Mouse (Mus musculus) MEL (cell line): ENCODE results near the gene Sp9. TPM values are rescaled to one million over a fixed set of nuclear protein-coding genes. Genes with fewer than 3 reads are reported as not detected.

ENCODE experiments used
- DNase-seq: peaks from one replicate; pipeline ENCODE4 v3.0.0; 2011; ENCODE audit warnings: low read depth, low spot score
- H3K27ac ChIP-seq: 2 replicates; pipeline ENCODE4 v1.5.1; 2012; ENCODE audit warnings: low read depth, mild to moderate bottlenecking, control low read depth, low read length, moderate library complexity; ENCODE audit not compliant: control insufficient read depth
- H3K27me3 ChIP-seq, 2 experiments: fragments of 150-350 bp in 1 of 2; sonication (generic) in 1 of 2; 2 replicates each; pipeline ENCODE4 v1.6.1; 2012; ENCODE audit warnings: low read length in 2 of 2, mild to moderate bottlenecking in 2 of 2, improper control_type of control experiment in 1 of 2, moderate library complexity in 1 of 2; ENCODE audit not compliant: insufficient read depth in 2 of 2, control insufficient read depth in 1 of 2
- H3K36me3 ChIP-seq, 2 experiments: 2 replicates each; pipeline ENCODE4 v1.6.1; 2012 to 2014; ENCODE audit warnings: low read length in 2 of 2, improper control_type of control experiment in 1 of 2, inconsistent platforms in 1 of 2, mild to moderate bottlenecking in 1 of 2; ENCODE audit not compliant: insufficient read depth in 2 of 2, control insufficient read depth in 1 of 2
- H3K4me1 ChIP-seq, 2 experiments: fragments of 150-350 bp in 1 of 2; sonication (generic) in 1 of 2; 2 replicates each; pipeline ENCODE4 v1.6.1; 2012; ENCODE audit warnings: low read length in 2 of 2, improper control_type of control experiment in 1 of 2, mild to moderate bottlenecking in 1 of 2; ENCODE audit not compliant: insufficient read depth in 2 of 2, control insufficient read depth in 1 of 2
- H3K4me3 ChIP-seq, 2 experiments: fragments of 150-350 bp in 1 of 2; sonication (generic) in 1 of 2; 2 replicates each; pipeline ENCODE4 v1.5.1; 2012; ENCODE audit warnings: low read depth in 2 of 2, low read length in 2 of 2, mild to moderate bottlenecking in 2 of 2, moderate library complexity in 2 of 2, control low read depth in 1 of 2, improper control_type of control experiment in 1 of 2; ENCODE audit not compliant: control insufficient read depth in 1 of 2, insufficient read depth in 1 of 2
- H3K79me2 ChIP-seq: 2 replicates; pipeline ENCODE4 v1.6.1; 2012; ENCODE audit warnings: mild to moderate bottlenecking, low read length, moderate library complexity; ENCODE audit not compliant: control insufficient read depth, poor library complexity, insufficient read depth
- H3K9ac ChIP-seq: 2 replicates; pipeline ENCODE4 v1.6.1; 2012; ENCODE audit warnings: low read depth, mild to moderate bottlenecking, control low read depth, low read length, moderate library complexity; ENCODE audit not compliant: control insufficient read depth, poor library complexity, severe bottlenecking
- H3K9me3 ChIP-seq: fragments of 150-350 bp; sonication (generic); replicated peaks from 2 replicates; pipeline ENCODE4 v1.6.1; 2012; ENCODE audit warnings: mild to moderate bottlenecking, low read length, improper control_type of control experiment, moderate library complexity; ENCODE audit not compliant: insufficient read depth
- CHD2 ChIP-seq: IDR thresholded peaks from 2 replicates; pipeline ENCODE4 v1.6.1; 2011; ENCODE audit warnings: low read length, improper control_type of control experiment
- CTCF ChIP-seq, 3 experiments: IDR thresholded peaks in 2 of 3; conservative IDR thresholded peaks in 1 of 3; 2 replicates each; pipeline ENCODE4 v1.5.1; 2011 to 2012; ENCODE audit warnings: low read length in 3 of 3, low read depth in 2 of 3, mild to moderate bottlenecking in 2 of 3, improper control_type of control experiment in 1 of 3, inconsistent platforms in 1 of 3, mixed read lengths in 1 of 3, moderate library complexity in 1 of 3; ENCODE audit not compliant: control insufficient read depth in 1 of 3, insufficient read depth in 1 of 3, poor library complexity in 1 of 3, severe bottlenecking in 1 of 3
- E2F4 ChIP-seq: IDR thresholded peaks from 2 replicates; pipeline ENCODE4 v1.6.1; 2011; ENCODE audit warnings: low read depth, low read length, improper control_type of control experiment, borderline replicate concordance
- EP300 ChIP-seq, 2 experiments: IDR thresholded peaks; 2 replicates each; pipeline ENCODE4 v1.6.1; 2011; ENCODE audit warnings: improper control_type of control experiment in 2 of 2, low read length in 2 of 2, low read depth in 1 of 2, mild to moderate bottlenecking in 1 of 2
- GABPA ChIP-seq: IDR thresholded peaks from 2 replicates; pipeline ENCODE4 v1.6.1; 2012; ENCODE audit warnings: low read depth, mild to moderate bottlenecking, inconsistent platforms, low read length, improper control_type of control experiment, moderate library complexity
- GATA1 ChIP-seq: IDR thresholded peaks from 2 replicates; pipeline ENCODE4 v1.6.1; 2011; ENCODE audit warnings: low read depth, low read length, improper control_type of control experiment
- KAT2A ChIP-seq: conservative IDR thresholded peaks from 2 replicates; pipeline ENCODE4 v1.6.1; 2012; ENCODE audit warnings: low read depth, low read length, improper control_type of control experiment, inconsistent platforms
- MAZ ChIP-seq: IDR thresholded peaks from 2 replicates; pipeline ENCODE4 v1.6.1; 2012; ENCODE audit warnings: low read depth, mild to moderate bottlenecking, inconsistent platforms, low read length, improper control_type of control experiment
- NELFE ChIP-seq: IDR thresholded peaks from 2 replicates; pipeline ENCODE4 v1.6.1; 2011; ENCODE audit warnings: low read depth, low read length, improper control_type of control experiment
- SIN3A ChIP-seq: IDR thresholded peaks from 2 replicates; pipeline ENCODE4 v1.6.1; 2012; ENCODE audit warnings: low read length, improper control_type of control experiment, inconsistent platforms
- SMC3 ChIP-seq: IDR thresholded peaks from 2 replicates; pipeline ENCODE4 v1.6.1; 2011; ENCODE audit warnings: low read depth, low read length, improper control_type of control experiment
- TBP ChIP-seq: IDR thresholded peaks from 2 replicates; pipeline ENCODE4 v1.8.0; 2011; ENCODE audit warnings: low read depth, low read length, improper control_type of control experiment
- TCF12 ChIP-seq: IDR thresholded peaks from 2 replicates; pipeline ENCODE4 v1.6.1; 2014; ENCODE audit warnings: low read depth, mild to moderate bottlenecking, inconsistent platforms, low read length, improper control_type of control experiment, moderate library complexity
- USF1 ChIP-seq: IDR thresholded peaks from 2 replicates; pipeline ENCODE4 v1.6.1; 2014; ENCODE audit warnings: low read depth, mild to moderate bottlenecking, inconsistent platforms, low read length, improper control_type of control experiment, moderate library complexity
- ZKSCAN1 ChIP-seq: IDR thresholded peaks from 2 replicates; pipeline ENCODE4 v1.6.1; 2012; ENCODE audit warnings: low read depth, mild to moderate bottlenecking, inconsistent platforms, low read length, improper control_type of control experiment, moderate library complexity
- ZMIZ1 ChIP-seq: IDR thresholded peaks from 2 replicates; pipeline ENCODE4 v1.6.1; 2012; ENCODE audit warnings: low read depth, mild to moderate bottlenecking, inconsistent platforms, low read length, improper control_type of control experiment, moderate library complexity
- polyA plus RNA-seq, 2 experiments: library from polyadenylated mRNA; stranded (reverse) in 1 of 2; unstranded in 1 of 2; fragments of >175 nt in 1 of 2; fragments of >200 nt in 1 of 2; gene quantifications; 2 replicates each; pipeline versions ENCODE4 v1.2.1 to v1.2.4; 2012; ENCODE audit warnings: low replicate concordance in 2 of 2, low read depth in 1 of 2; ENCODE audit not compliant: insufficient read length in 2 of 2, insufficient read depth in 1 of 2, missing spikeins in 1 of 2
- total RNA-seq: library from RNA; depleted of rRNA; stranded (reverse); fragments of 300-350 nt; gene quantifications from 2 replicates; pipeline ENCODE4 v1.2.3, GENCODE M21; 2012

The Sp9 gene
- total and polyA plus RNA-seq, 3 experiments: 0.03 to 0.39 TPM; not detected in 1

DNA sequence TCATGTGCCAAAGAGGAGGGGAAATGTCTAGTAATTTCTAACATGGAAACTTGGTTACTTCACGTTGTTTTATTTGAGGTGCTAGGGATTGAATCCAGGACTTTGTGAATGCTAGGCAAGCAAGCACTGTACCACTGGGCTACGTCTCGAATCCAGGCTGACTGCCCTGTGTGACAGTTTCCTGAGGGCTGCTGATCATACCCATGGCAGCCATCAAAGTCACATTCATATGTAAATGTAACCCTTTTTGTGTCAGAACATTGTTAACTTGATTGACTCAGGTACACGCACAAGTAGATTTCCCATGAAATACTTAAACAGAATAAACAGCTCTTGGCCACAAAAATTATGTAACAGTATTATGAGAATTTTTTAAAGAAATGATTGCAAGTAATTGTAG lies 23.0 kb upstream of the Sp9 start:
- Histone ChIP-seq H3K36me3 (no peaks in the 10 kb centered on the region), H3K4me3 (no peak overlapping the region), H3K79me2 (no peaks in the 10 kb centered on the region), H3K27me3 (no peaks in the 10 kb centered on the region; a peak in 1 of 4 replicates), H3K9me3 (no peaks in the 10 kb centered on the region), H3K4me1 (no peaks in the 10 kb centered on the region), H3K9ac (no peak overlapping the region), H3K27ac (no peak overlapping the region)
- TF ChIP-seq CTCF (IDR thresholded peaks at IDR 0.05 in 2 of 3, conservative IDR thresholded peaks at IDR 0.05 in 1 of 3; ENCODE audit: control insufficient read depth in 1 of 3, insufficient read depth in 1 of 3, low read depth in 2 of 3, low read length in 3 of 3, poor library complexity in 1 of 3, severe bottlenecking in 1 of 3) (no peak), SMC3 (no peak), NELFE (no peak), GATA1 (no peak), GABPA (no peak)
- no peak for DNase-seq

DNA sequence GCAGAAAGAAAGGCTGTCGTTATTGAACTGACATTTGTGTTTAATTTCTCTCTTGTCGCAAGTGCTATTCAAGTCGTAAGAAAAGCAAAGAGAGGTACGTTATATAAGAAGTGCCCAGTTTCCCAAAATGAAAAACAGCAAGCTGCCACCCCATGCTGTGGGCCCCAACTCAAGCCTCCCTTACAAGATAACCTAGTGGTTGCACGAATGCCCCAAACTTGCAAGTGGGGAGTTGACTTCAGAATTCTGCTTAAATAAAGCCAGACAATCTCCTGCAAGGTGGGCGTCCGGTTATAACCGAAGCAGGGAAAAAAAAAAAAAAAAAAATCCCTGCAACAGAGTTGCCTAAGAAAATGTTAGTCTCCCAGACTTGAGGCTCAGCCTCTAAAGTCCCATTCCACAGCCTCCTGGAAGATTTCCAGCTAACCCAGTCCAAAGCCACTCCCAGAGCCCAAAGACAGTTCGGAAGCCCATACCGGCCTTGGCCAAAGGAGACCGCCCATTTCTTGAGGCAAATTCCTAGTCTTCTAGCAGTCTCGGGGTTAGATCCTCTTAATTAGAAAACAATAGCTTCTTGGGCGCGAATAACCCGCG lies 8.5 kb upstream of the Sp9 start:
- Histone ChIP-seq H3K27me3 (no peaks in the 10 kb centered on the region), H3K9ac (no peak overlapping the region), H3K9me3 (no peaks in the 10 kb centered on the region), H3K4me3 (no peak overlapping the region), H3K4me1 (peaks cover 0 to 2% of the 10 kb centered on the region in 2 experiments; a peak in 1 of 4 replicates), H3K27ac (no peak overlapping the region), H3K36me3 (no peaks in the 10 kb centered on the region), H3K79me2 (no peaks in the 10 kb centered on the region)
- TF ChIP-seq E2F4: no peak
- TF ChIP-seq SIN3A: no peak
- no peak for TF ChIP-seq ZMIZ1
- no peak for TF ChIP-seq GATA1
- no peak for TF ChIP-seq USF1
- no peak for TF ChIP-seq CHD2
- TF ChIP-seq TBP: no peak
- TF ChIP-seq NELFE: no peak
- no peak for TF ChIP-seq KAT2A
- no peak for TF ChIP-seq TCF12
- TF ChIP-seq EP300 (IDR thresholded peaks at IDR 0.05; ENCODE audit: low read depth in 1 of 2, low read length in 2 of 2): no peak
- no peak for TF ChIP-seq SMC3
- TF ChIP-seq MAZ: no peak
- TF ChIP-seq ZKSCAN1: no peak
- no peak for DNase-seq
